Mouse (Mus musculus): ENCODE measurements around the gene Cyth1. TPM values are rescaled to one million over a fixed set of nuclear protein-coding genes. Genes with fewer than 3 reads are reported as not detected.

Cyth1 gene
- polyA plus RNA-seq, 1 experiment from 2014 or later = 10.1 TPM

DNA sequence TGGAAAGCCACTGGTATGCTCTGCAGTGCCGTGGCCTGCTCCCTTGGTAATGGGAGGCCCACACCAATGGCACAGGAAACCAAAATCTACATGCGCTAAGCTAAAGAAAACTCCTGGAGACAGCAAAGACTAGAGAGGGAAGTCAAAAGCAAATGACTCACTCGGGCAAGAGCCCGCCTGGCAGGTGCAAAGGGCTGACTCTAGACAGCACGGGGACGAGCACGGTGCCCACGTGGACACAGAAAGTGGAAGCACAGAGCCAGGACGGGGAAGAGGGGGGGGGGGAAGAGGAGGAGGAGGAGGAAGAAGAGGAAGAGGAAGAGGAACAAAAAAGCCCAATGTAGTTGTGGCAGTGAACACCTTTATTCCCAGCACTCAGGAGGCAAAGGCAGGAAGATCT, 26.7 kb upstream of the Cyth1 start:
- 95% methylated on average over 9 of the region's 9 CpGs for WGBS
- no peak for DNase-seq (ENCODE audit: extremely low spot score, low spot score)
- H3K27ac ChIP-seq = no peak overlapping the region
- H3K4me1 ChIP-seq = no peaks in the 10 kb centered on the region
- no peaks in the 10 kb centered on the region for H3K9me3 ChIP-seq
- no peak overlapping the region for H3K4me3 ChIP-seq
- peaks cover 99% of the 10 kb centered on the region for H3K36me3 ChIP-seq (replicated peaks)
- H3K27me3 ChIP-seq (ENCODE audit: poor library complexity, severe bottlenecking) = no peaks in the 10 kb centered on the region

GRCm38 (mm10) chr11:118269827-118270226, 21.4 kb upstream of the Cyth1 start:
- H3K9me3 ChIP-seq = no peaks in the 10 kb centered on the region
- no peak overlapping the region for H3K27ac ChIP-seq
- H3K36me3 ChIP-seq (replicated peaks) = peaks cover 99% of the 10 kb centered on the region
- DNase-seq (ENCODE audit: extremely low spot score, low spot score) = no peak
- H3K4me3 ChIP-seq = no peak overlapping the region
- H3K4me1 ChIP-seq = no peaks in the 10 kb centered on the region
- H3K27me3 ChIP-seq (ENCODE audit: poor library complexity, severe bottlenecking) = no peaks in the 10 kb centered on the region
- WGBS = 92% methylated on average over 3 of the region's 3 CpGs

DNA sequence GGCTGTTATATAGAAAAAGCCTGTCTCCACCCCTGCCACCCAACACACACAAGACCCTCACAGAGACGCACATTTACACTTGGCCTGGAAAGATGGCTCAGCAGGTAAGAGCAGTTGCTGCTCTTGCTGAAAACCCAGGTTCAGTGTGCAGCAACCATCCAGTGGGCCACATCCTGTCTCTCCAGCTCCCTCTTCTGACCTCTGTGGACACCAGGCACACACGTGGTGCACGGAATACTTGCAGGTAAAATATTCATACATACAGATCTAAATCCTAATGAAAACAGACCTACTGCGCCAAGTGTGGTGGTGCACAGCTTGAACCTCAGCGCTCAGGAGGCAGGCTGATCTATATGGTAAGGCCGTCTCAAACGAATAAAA, 18.3 kb upstream of the Cyth1 start:
- H3K9me3 ChIP-seq = no peaks in the 10 kb centered on the region
- WGBS = 91% methylated on average over 7 of the region's 7 CpGs
- no peaks in the 10 kb centered on the region for H3K4me1 ChIP-seq
- H3K36me3 ChIP-seq (replicated peaks) = peaks cover 99% of the 10 kb centered on the region
- H3K27me3 ChIP-seq (ENCODE audit: poor library complexity, severe bottlenecking) = no peaks in the 10 kb centered on the region
- no peak for DNase-seq (ENCODE audit: extremely low spot score, low spot score)
- H3K4me3 ChIP-seq = no peak overlapping the region
- no peak overlapping the region for H3K27ac ChIP-seq

DNA sequence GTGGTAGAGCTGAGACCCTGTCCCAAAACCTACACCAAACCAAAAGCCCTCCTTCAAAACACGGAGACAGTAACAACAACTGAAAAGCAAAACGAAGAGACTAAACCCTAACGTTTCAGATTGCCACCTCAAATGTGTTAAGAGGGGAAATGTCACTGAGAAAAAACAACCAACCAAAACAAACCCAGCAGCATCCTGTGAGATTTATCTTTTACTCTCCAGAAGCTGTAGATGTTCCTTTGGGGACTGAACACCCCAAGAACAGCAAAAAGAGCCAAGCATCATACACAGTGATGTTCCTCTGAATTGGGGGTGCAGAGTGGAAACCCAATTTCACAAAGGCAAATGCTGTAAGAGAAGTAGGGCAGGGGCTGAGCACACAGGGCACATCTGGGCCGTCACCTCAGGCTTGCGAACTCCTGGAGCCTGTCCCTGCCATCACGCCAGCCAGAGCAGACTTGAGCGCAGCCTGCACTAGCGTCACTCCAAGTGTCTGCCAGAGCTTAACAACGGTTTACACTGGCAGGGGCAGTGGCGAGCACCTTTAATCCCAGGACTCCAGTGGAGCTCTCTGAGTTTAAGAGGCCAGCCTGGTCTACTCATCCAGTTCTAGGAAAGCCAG, 17.8 kb upstream of the Cyth1 start:
- no peak for DNase-seq (ENCODE audit: extremely low spot score, low spot score)
- no peak overlapping the region for H3K27ac ChIP-seq
- H3K4me1 ChIP-seq = no peaks in the 10 kb centered on the region
- 92% methylated on average over 10 of the region's 10 CpGs for WGBS
- no peak overlapping the region for H3K4me3 ChIP-seq
- peaks cover 99% of the 10 kb centered on the region for H3K36me3 ChIP-seq (replicated peaks)
- H3K27me3 ChIP-seq (ENCODE audit: poor library complexity, severe bottlenecking) = no peaks in the 10 kb centered on the region
- no peaks in the 10 kb centered on the region for H3K9me3 ChIP-seq

- 95% methylated on average over 11 of the region's 11 CpGs for WGBS
- H3K36me3 ChIP-seq (replicated peaks) = peaks cover 99% of the 10 kb centered on the region
- no peak for DNase-seq (ENCODE audit: extremely low spot score, low spot score)
- no peak overlapping the region for H3K4me3 ChIP-seq
- no peaks in the 10 kb centered on the region for H3K4me1 ChIP-seq
- H3K27me3 ChIP-seq (ENCODE audit: poor library complexity, severe bottlenecking) = no peaks in the 10 kb centered on the region
- no peak overlapping the region for H3K27ac ChIP-seq
- H3K9me3 ChIP-seq = no peaks in the 10 kb centered on the region
These were observed 17.2 kb upstream of the Cyth1 start for GRCm38 (mm10) chr11:118265621-118266020.

- H3K27ac ChIP-seq = no peak overlapping the region
- no peaks in the 10 kb centered on the region for H3K9me3 ChIP-seq
- no peak overlapping the region for H3K4me3 ChIP-seq
- WGBS = 88% methylated on average over 5 of the region's 5 CpGs
- H3K4me1 ChIP-seq = no peaks in the 10 kb centered on the region
- H3K36me3 ChIP-seq (replicated peaks) = peaks cover 100% of the 10 kb centered on the region
- DNase-seq (ENCODE audit: extremely low spot score, low spot score) = no peak
- H3K27me3 ChIP-seq (ENCODE audit: poor library complexity, severe bottlenecking) = no peaks in the 10 kb centered on the region
These were observed 14.8 kb upstream of the Cyth1 start for GRCm38 (mm10) chr11:118263146-118263545.

DNA sequence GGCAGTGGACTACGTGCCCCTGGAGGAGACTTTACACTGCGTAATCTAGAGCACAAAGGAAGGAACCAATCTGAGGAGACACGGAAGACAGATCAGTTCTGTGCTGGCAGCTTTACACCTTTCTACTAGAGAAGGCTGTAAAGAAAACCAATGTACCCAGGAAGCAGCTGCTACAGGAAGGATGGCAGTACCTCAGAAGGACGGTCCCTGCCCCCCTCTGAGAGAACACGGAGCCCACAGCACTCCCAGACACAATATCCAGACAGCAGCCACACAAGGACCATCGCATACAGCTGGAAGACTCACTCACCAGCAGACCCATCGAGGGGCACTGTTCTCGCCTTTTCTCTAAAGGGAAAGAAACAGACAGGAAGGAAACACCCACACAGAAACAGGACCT, 11.7 kb upstream of the Cyth1 start:
- Histone ChIP-seq H3K36me3 (replicated peaks) (peaks cover 93% of the 10 kb centered on the region), H3K27me3 (ENCODE audit: poor library complexity, severe bottlenecking) (no peaks in the 10 kb centered on the region)

DNA sequence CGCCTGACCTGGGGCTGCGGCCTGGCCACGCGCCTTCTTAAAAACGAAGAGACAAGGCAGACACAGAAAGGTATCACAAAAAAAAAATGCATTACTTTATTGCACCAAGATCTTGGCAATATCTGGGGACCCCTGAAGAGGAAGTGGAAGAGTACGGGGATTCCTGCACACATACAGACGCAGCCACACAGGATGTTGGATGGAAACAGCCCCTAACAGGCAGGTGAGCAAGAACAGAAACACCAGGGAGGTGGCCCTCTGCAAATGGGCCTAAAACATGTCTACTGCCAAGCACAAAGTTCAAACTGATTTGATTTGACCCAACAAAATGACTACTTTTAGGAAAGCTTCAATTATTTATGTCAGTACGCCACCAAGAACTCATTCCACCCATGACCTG, 11.2 kb upstream of the Cyth1 start:
- Histone ChIP-seq H3K27me3 (ENCODE audit: poor library complexity, severe bottlenecking) (no peaks in the 10 kb centered on the region), H3K36me3 (replicated peaks) (peaks cover 88% of the 10 kb centered on the region), H3K27ac (no peak overlapping the region), H3K4me1 (peaks cover 3% of the 10 kb centered on the region), H3K9me3 (peaks cover 4% of the 10 kb centered on the region; the same call in 1 of the 2 replicates), H3K4me3 (no peak overlapping the region)
- DNase-seq (ENCODE audit: extremely low spot score, low spot score) = no peak
- 96% methylated on average over 8 of the region's 8 CpGs for WGBS

More for the DNA sequence above, 11.7 kb upstream of the Cyth1 start:
- 93% methylated on average over 8 of the region's 8 CpGs for WGBS
- no peak overlapping the region for H3K27ac ChIP-seq
- no peak for DNase-seq (ENCODE audit: extremely low spot score, low spot score)
- H3K4me3 ChIP-seq = no peak overlapping the region
- peaks cover 4% of the 10 kb centered on the region; the same call in 1 of the 2 replicates for H3K9me3 ChIP-seq
- H3K4me1 ChIP-seq = no peaks in the 10 kb centered on the region

GRCm38 (mm10) chr11:118256371-118256770, 8.0 kb upstream of the Cyth1 start:
- no peak overlapping the region for H3K27ac ChIP-seq
- no peaks in the 10 kb centered on the region for H3K27me3 ChIP-seq (ENCODE audit: poor library complexity, severe bottlenecking)
- peaks cover 8% of the 10 kb centered on the region for H3K4me1 ChIP-seq
- H3K4me3 ChIP-seq = no peak overlapping the region
- peaks cover 4% of the 10 kb centered on the region; the same call in 1 of the 2 replicates for H3K9me3 ChIP-seq
- 88% methylated on average over 7 of the region's 7 CpGs for WGBS
- peaks cover 55% of the 10 kb centered on the region for H3K36me3 ChIP-seq (replicated peaks)
- no peak for DNase-seq (ENCODE audit: extremely low spot score, low spot score)

- Histone ChIP-seq H3K4me1 (peaks cover 12% of the 10 kb centered on the region), H3K36me3 (replicated peaks) (peaks cover 35% of the 10 kb centered on the region), H3K4me3 (no peak overlapping the region), H3K27ac (no peak overlapping the region), H3K27me3 (ENCODE audit: poor library complexity, severe bottlenecking) (no peaks in the 10 kb centered on the region), H3K9me3 (peaks cover 4% of the 10 kb centered on the region; the same call in 1 of the 2 replicates)
- 74% methylated on average over 15 of the region's 15 CpGs for WGBS
- no peak for DNase-seq (ENCODE audit: extremely low spot score, low spot score)
These were observed 6.0 kb upstream of the Cyth1 start for GRCm38 (mm10) chr11:118254159-118254951.

DNA sequence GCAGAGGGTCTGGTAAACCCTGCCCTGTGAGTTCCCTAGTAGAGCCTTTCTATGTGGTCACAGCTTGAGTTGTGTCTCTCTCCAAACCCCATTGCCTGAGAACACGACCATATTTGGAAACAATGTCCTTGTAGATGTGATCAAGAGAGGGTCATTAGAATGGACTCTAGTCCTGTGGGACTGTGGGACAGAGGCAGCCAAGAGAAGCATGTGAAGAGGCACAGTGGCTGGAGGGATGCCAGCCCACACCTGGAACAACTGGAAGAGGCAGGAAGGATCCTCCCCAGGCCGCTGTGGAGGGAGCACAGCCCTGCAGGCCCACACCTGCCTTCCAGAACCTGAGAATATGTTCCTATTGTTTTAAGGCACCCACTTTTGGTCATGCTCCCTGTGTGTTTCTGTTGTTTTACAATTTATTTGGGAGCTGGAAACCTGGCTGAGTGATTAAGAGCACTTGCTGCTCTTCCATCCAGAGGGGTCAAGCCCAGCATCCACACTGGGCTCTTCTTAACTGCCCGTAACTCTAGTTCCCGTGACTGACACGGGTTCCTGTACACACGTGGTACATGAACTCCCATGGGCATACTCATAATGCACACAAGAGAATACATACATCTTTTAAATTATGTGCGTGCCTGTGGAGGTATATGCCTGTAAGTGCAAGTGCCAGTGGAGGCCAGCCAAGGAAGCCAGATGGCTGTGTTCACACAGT, 5.2 kb upstream of the Cyth1 start:
- no peak for DNase-seq (ENCODE audit: extremely low spot score, low spot score)
- no peaks in the 10 kb centered on the region for H3K27me3 ChIP-seq (ENCODE audit: poor library complexity, severe bottlenecking)
- H3K4me1 ChIP-seq = peaks cover 19% of the 10 kb centered on the region
- H3K27ac ChIP-seq = no peak overlapping the region
- no peak overlapping the region for H3K4me3 ChIP-seq
- H3K36me3 ChIP-seq (replicated peaks) = peaks cover 28% of the 10 kb centered on the region
- peaks cover 4% of the 10 kb centered on the region; the same call in 1 of the 2 replicates for H3K9me3 ChIP-seq
- 88% methylated on average over 7 of the region's 7 CpGs for WGBS

DNA sequence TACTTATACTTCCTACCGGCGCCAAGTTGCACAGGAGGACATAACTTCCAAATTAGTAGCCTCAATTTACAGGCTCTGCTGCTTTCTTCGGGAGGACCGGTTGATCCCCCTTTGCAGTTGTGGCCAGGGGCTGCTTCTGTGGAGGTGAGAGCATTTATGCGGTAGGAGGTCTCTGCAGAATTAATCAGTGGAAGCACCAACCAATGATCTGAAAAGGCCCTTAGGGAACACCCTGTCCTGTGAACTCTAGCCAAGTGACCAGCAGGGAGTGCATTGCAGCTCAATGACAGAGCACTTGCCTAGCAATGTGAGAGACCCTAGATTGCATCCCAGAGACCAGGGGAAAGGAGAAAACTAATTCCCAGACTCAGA, 606 bp upstream of the Cyth1 start:
- Histone ChIP-seq H3K27ac (peak overlapping the region; percentile 86), H3K4me1 (peaks cover 29% of the 10 kb centered on the region), H3K27me3 (ENCODE audit: poor library complexity, severe bottlenecking) (peaks cover 12% of the 10 kb centered on the region), H3K36me3 (replicated peaks) (no peaks in the 10 kb centered on the region), H3K4me3 (peak overlapping the region; percentile 93), H3K9me3 (no peaks in the 10 kb centered on the region)
- DNase-seq (ENCODE audit: extremely low spot score, low spot score) = no peak
- WGBS = 0% methylated on average over 5 of the region's 5 CpGs

All from forebrain, embryonic 10.5 days (tissue).